Mouse (Mus musculus) gastrocnemius, postnatal 36 days (tissue): ENCODE results near the gene Bcl7a. TPM values are rescaled to one million over a fixed set of nuclear protein-coding genes. Genes with fewer than 3 reads are reported as not detected.

ENCODE experiments used
- DNase-seq, 2 experiments: peaks; one replicate each; pipeline ENCODE4 v3.0.0; 2022
- intact Hi-C: fragments of 180-260 bp; cut with DNase I; formaldehyde crosslinking; loops from one replicate; pipeline ENCODE4 v1.15.1; 2025
- total RNA-seq, 2 experiments: library from RNA; stranded (reverse); gene quantifications; 2 replicates each; pipeline ENCODE4 v1.2.3; 2021

Bcl7a gene
- total RNA-seq, 2 experiments from 2014 or later: 6.6 to 10.7 TPM

- intact Hi-C loops: no loop called here
- peak in 1 of 2 experiments; percentile 34 for DNase-seq
These were observed 17.5 kb upstream of the Bcl7a start for GRCm38 (mm10) chr5:123326006-123326750.

GRCm38 (mm10) chr5:123326751-123327148 is 16.9 kb upstream of the Bcl7a start:
- DNase-seq: peak; percentile 25 to 47

GRCm38 (mm10) chr5:123327686-123328085 is 15.9 kb upstream of the Bcl7a start:
- intact Hi-C loops: no loop called here

More at GRCm38 (mm10) chr5:123326751-123327148, 16.9 kb upstream of the Bcl7a start:
- intact Hi-C loops: no loop called here

GRCm38 (mm10) chr5:123333566-123333965 is 10.1 kb upstream of the Bcl7a start:
- no peak for DNase-seq
- intact Hi-C loops: no loop called here

More at GRCm38 (mm10) chr5:123327686-123328085, 15.9 kb upstream of the Bcl7a start:
- no peak for DNase-seq

GRCm38 (mm10) chr5:123336205-123336961 is 7.3 kb upstream of the Bcl7a start:
- no peak for DNase-seq
- intact Hi-C loops: no loop called here

- intact Hi-C loops: no loop called here
- DNase-seq: no peak
These were observed 5.2 kb upstream of the Bcl7a start for GRCm38 (mm10) chr5:123338463-123338862.

GRCm38 (mm10) chr5:123344628-123344962 is 961 bp downstream of the Bcl7a start:
- intact Hi-C loops: loop anchor here (5.0 kb wide), 1 partner anchor 42 kb away; no protein-coding TSS in a partner anchor
- no peak for DNase-seq

GRCm38 (mm10) chr5:123344963-123345852 is 1.6 kb downstream of the Bcl7a start:
- peak; percentile 52 to 54 for DNase-seq
- intact Hi-C loops: loop anchor here (5.0 kb wide), 2 partner anchors 43 to 58 kb away; no protein-coding TSS in a partner anchor

GRCm38 (mm10) chr5:123345853-123346654 is 2.4 kb downstream of the Bcl7a start:
- intact Hi-C loops: loop anchor here (5.0 kb wide), 1 partner anchor 59 kb away; no protein-coding TSS in a partner anchor
- DNase-seq: peak; percentile 64 to 65

GRCm38 (mm10) chr5:123346701-123347270 is 3.2 kb downstream of the Bcl7a start:
- DNase-seq: no peak
- intact Hi-C loops: loop anchor here (5.0 kb wide), 1 partner anchor 59 kb away; no protein-coding TSS in a partner anchor

- intact Hi-C loops: loop anchor here (5.0 kb wide), 1 partner anchor 61 kb away; no protein-coding TSS in a partner anchor
- DNase-seq: no peak
These were observed 4.4 kb downstream of the Bcl7a start for GRCm38 (mm10) chr5:123347985-123348384.

- intact Hi-C loops: no loop called here
- DNase-seq: no peak
These were observed 6.8 kb downstream of the Bcl7a start for GRCm38 (mm10) chr5:123350386-123350785.

GRCm38 (mm10) chr5:123355918-123356317 is 12.3 kb downstream of the Bcl7a start:
- intact Hi-C loops: no loop called here
- DNase-seq: no peak

- intact Hi-C loops: no loop called here
- DNase-seq: no peak
These were observed 13.6 kb downstream of the Bcl7a start for GRCm38 (mm10) chr5:123357253-123357652.

GRCm38 (mm10) chr5:123359431-123359830 is 15.8 kb downstream of the Bcl7a start:
- no peak for DNase-seq
- intact Hi-C loops: no loop called here

- DNase-seq: no peak
- intact Hi-C loops: no loop called here
These were observed 19.3 kb downstream of the Bcl7a start for GRCm38 (mm10) chr5:123362911-123363310.

GRCm38 (mm10) chr5:123364302-123364971 is 20.8 kb downstream of the Bcl7a start:
- DNase-seq: peak in 1 of 2 experiments; percentile 58
- intact Hi-C loops: no loop called here

- intact Hi-C loops: loop anchor here (2.0 kb wide), 2 partner anchors 68 to 88 kb away; no protein-coding TSS in a partner anchor
- no peak for DNase-seq
These were observed 25.3 kb downstream of the Bcl7a start for GRCm38 (mm10) chr5:123368869-123369488.
